ENCODE assay signal across 9 mouse cellular contexts in the genomic region with DNA sequence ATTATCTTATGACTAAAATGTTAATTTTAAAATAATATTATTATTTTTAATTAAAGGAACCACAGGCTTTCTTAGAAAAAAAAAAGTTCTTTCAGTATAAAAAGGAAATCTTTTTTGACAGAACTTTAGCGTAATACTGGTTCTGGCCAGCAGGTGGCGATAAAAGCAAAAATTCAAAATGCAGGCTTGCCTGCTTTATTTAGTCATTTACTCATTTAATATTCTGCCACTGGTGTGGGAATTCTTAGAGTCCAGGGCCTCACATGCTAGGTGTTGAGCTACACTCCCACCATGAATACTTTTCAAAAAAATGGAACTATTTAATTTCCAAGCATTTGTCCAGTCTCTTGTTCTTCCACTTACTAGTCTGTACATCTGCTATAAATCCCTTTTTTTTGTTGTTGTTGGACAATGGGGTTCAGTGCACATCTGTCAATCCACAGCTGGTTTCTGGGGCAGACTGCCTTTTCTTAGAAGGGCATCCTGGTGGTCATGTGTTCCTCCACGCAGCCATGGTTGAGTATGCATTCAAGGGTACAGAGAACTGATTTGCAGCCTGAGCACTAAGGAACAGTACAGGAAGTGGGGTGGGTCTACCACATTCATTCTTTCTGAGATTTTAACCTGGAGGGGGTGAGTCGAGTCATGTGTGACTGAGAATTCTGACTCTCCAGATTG. TPM values are rescaled to one million over a fixed set of nuclear protein-coding genes. Genes with fewer than 3 reads are reported as not detected.
DNase-seq lines count a peak whose midpoint lies in the region; ATAC-seq and TF ChIP-seq lines count a peak whose summit lies in the region.
"Had no signal": no experiment of that assay in that cellular context is flagged by ENCODE, and none has a peak within 500 bp of the region (broad histone marks: within the 10 kb centered on the region; RNA-seq: fewer than 3 reads in every experiment).

No protein-coding gene starts in this region.

- H3K4me1 ChIP-seq in liver, adult 2 months (ENCODE audit: control insufficient read depth, insufficient read depth, low read length): no peaks in the 10 kb centered on the region
- peaks cover 35% of the 10 kb centered on the region for H3K4me1 ChIP-seq in liver, embryonic 12.5 days
- peaks cover 7% of the 10 kb centered on the region for H3K4me1 ChIP-seq in hindbrain, embryonic 13.5 days (replicated peaks)
- H3K4me1 ChIP-seq in limb, embryonic 11.5 days (ENCODE audit: control insufficient read depth, insufficient read depth, low read length): no peaks in the 10 kb centered on the region

- no peaks in the 10 kb centered on the region for H3K79me2 ChIP-seq in liver, adult 2 months (ENCODE audit: control insufficient read depth, insufficient read depth, low read length)

- no peaks in the 10 kb centered on the region for H3K27me3 ChIP-seq in liver, adult 2 months (ENCODE audit: control insufficient read depth, insufficient read depth, low read length)
- peaks cover 35% of the 10 kb centered on the region for H3K27me3 ChIP-seq in liver, embryonic 12.5 days (replicated peaks)
- H3K27me3 ChIP-seq in hindbrain, embryonic 13.5 days: peaks cover 22% of the 10 kb centered on the region
- H3K27me3 ChIP-seq in limb, embryonic 11.5 days (ENCODE audit: control insufficient read depth, insufficient read depth, low read length): peaks cover 6% of the 10 kb centered on the region; the same call in 1 of the 2 replicates

- H3K9me3 ChIP-seq in liver, embryonic 12.5 days (replicated peaks): no peaks in the 10 kb centered on the region
- H3K9me3 ChIP-seq in hindbrain, embryonic 13.5 days: no peaks in the 10 kb centered on the region
- H3K9me3 ChIP-seq in limb, embryonic 11.5 days (ENCODE audit: control insufficient read depth, low read length): no peaks in the 10 kb centered on the region

- WGBS in liver, adult 2 months: 32% methylated on average over 4 of the region's 4 CpGs
- 23% methylated on average over 4 of the region's 4 CpGs for WGBS in liver, embryonic 12.5 days (ENCODE audit: insufficient replicate concordance)
- 28% methylated on average over 4 of the region's 4 CpGs for WGBS in hindbrain, embryonic 13.5 days
- 36% methylated on average over 4 of the region's 4 CpGs for WGBS in limb, embryonic 11.5 days

- H3K9ac ChIP-seq in liver, adult 2 months (ENCODE audit: low read depth, low read length): no peak overlapping the region
- H3K9ac ChIP-seq in liver, embryonic 12.5 days: no peak overlapping the region
- H3K9ac ChIP-seq in hindbrain, embryonic 13.5 days: 0 out of 2 replicates have a peak overlapping the region, but pooled peaks have one; percentile 2
- H3K9ac ChIP-seq in limb, embryonic 11.5 days (ENCODE audit: low read length): no peak overlapping the region

- H3K4me3 ChIP-seq in liver, adult 2 months (ENCODE audit: insufficient read depth, low read depth, low read length): no peak overlapping the region
- no peak overlapping the region for H3K4me3 ChIP-seq in liver, embryonic 12.5 days
- no peak overlapping the region for H3K4me3 ChIP-seq in hindbrain, embryonic 13.5 days
- no peak overlapping the region for H3K4me3 ChIP-seq in limb, embryonic 11.5 days (ENCODE audit: low read depth, low read length)
- H3K4me3 ChIP-seq: erythroblast, embryonic 14.5 days had no signal

- no peaks in the 10 kb centered on the region for H3K36me3 ChIP-seq in liver, adult 2 months (ENCODE audit: control insufficient read depth, insufficient read depth, low read length)
- H3K36me3 ChIP-seq in liver, embryonic 12.5 days: no peaks in the 10 kb centered on the region
- H3K36me3 ChIP-seq in hindbrain, embryonic 13.5 days: no peaks in the 10 kb centered on the region
- no peaks in the 10 kb centered on the region for H3K36me3 ChIP-seq in limb, embryonic 11.5 days (ENCODE audit: control insufficient read depth, insufficient read depth, low read length)

- no peak for TF ChIP-seq POLR2A in liver, adult 2 months (IDR thresholded peaks at IDR 0.05; ENCODE audit: extremely low read depth, insufficient read depth, low read length)

- H3K27ac ChIP-seq in liver, adult 2 months (replicated peaks; ENCODE audit: insufficient read depth, low read depth, low read length): no peak overlapping the region
- H3K27ac ChIP-seq in liver, embryonic 12.5 days: no peak overlapping the region
- no peak overlapping the region for H3K27ac ChIP-seq in hindbrain, embryonic 13.5 days
- no peak overlapping the region for H3K27ac ChIP-seq in limb, embryonic 11.5 days (replicated peaks; ENCODE audit: low read depth, low read length)
- H3K27ac ChIP-seq: macrophage had no signal

- no peak overlapping the region for H3K4me2 ChIP-seq in liver, embryonic 12.5 days
- no peak overlapping the region for H3K4me2 ChIP-seq in hindbrain, embryonic 13.5 days
- H3K4me2 ChIP-seq in limb, embryonic 11.5 days (ENCODE audit: low read depth, severe bottlenecking): no peak overlapping the region

- TF ChIP-seq CTCF in liver, adult 2 months (IDR thresholded peaks at IDR 0.05; ENCODE audit: low read depth, low read length): 0 out of 2 replicates have a peak, but pooled peaks have one; percentile 13

- DNase-seq in liver, adult 2 months (ENCODE audit: extremely low read depth, low read depth, low spot score): peak; percentile 12
- DNase-seq in embryo, embryonic 10.5 days (ENCODE audit: low spot score): peak; percentile 83
- DNase-seq in limb, embryonic 11.5 days (ENCODE audit: low spot score): peak; percentile 84
- DNase-seq in right cerebral cortex, adult 18-20 months: peak; percentile 32

- no peak for ATAC-seq in liver, embryonic 12.5 days
- ATAC-seq in activated CD4-positive, CD25-positive, alpha-beta regulatory T cell, adult 4 months: peak; percentile 23
- ATAC-seq in hindbrain, embryonic 13.5 days (ENCODE audit: low FRiP score): no peak
- ATAC-seq in limb, embryonic 11.5 days (ENCODE audit: insufficient number of reproducible peaks, low FRiP score, low TSS enrichment, low read depth): no peak

RNA-seq across cellular contexts. Expression of gene Sec61a1, which starts 30.6 kb away (rescaled TPM):
- 145 and 183 TPM in 2 replicates for total RNA-seq in liver, adult 2 months (2014; rRNA removed)
- polyA plus RNA-seq in liver, adult 2 months (2012; rRNA removed): 255 and 340 TPM in 2 replicates
- polyA plus RNA-seq in liver, embryonic 12.5 days (2016; fragmentation: Nextera tagmentation; extraction: Ambion mirVana): 154 and 156 TPM in 2 replicates
- polyA plus RNA-seq in activated CD4-positive, CD25-positive, alpha-beta regulatory T cell, adult 4 months (2017; shearing (Covaris generic)): 100 to 1,000 TPM; 183 to 192 TPM
- 162 TPM in 2 replicates for polyA plus RNA-seq in hindbrain, embryonic 13.5 days (2015; fragmentation: Nextera tagmentation; extraction: Ambion mirVana)
- 191 and 205 TPM in 2 replicates for polyA plus RNA-seq in limb, embryonic 11.5 days (2014; fragmentation: Nextera tagmentation; extraction: Ambion mirVana)

Comparison
In these comparisons a context has a peak if more than half of its experiments do, and no peak if none do; other contexts are left out.
1. DNase-seq: peak in every context shown above with its lines; median percentile 84 in limb, embryonic 11.5 days; 83 in embryo, embryonic 10.5 days; 32 in right cerebral cortex, adult 18-20 months; 12 in liver, adult 2 months.